Mouse (Mus musculus): ENCODE measurements around the gene Nup93. TPM values are rescaled to one million over a fixed set of nuclear protein-coding genes. Genes with fewer than 3 reads are reported as not detected.

Nup93 gene
- total and polyA plus RNA-seq, 3 experiments = 6.0 to 42.5 (median 39.9) TPM

DNA sequence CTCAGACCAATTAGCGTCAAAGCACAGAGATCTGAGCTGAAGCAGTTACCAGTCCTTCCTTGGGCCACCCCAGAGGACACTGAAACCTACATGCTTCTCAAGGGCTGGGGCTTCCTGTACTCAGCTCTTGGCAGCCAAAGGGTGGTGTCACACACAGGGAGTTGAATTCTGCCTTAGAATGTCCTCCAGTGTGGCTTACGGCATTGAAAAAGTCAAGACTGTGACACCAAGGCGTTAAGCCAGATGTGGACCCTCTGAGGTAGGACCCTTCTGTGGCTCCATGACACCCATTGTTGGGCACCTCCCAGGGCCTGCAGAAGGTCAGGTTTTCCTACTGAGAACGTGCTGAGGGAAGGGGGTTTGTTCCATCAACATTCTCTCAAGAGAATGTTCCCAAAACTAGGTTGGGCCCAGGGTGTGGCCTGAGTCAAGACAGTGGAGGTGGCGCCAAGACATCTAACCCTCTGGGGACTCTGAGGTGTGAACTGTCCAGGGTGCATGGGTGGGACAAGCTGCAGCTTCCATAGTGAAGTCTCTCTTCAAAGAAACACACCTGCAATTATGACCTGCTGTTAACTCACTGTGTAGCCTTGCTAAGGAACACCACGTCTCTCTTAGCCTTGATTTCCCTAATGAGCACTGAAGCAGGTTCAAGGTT is 147.5 kb downstream of the Nup93 start:
- ATAC-seq (ENCODE audit: extremely low read depth, insufficient number of reproducible peaks, low FRiP score, poor library complexity, severe bottlenecking) = no peak
- no peak overlapping the region for H3K4me3 ChIP-seq (ENCODE audit: low read depth, low read length)
- H3K9me3 ChIP-seq (replicated peaks) = no peaks in the 10 kb centered on the region
- TF ChIP-seq TAL1 (conservative IDR thresholded peaks at IDR 0.05; ENCODE audit: low read depth, low read length) = no peak
- TF ChIP-seq GATA2 (IDR thresholded peaks at IDR 0.05; ENCODE audit: borderline replicate concordance, low read depth, low read length) = no peak
- no peak for TF ChIP-seq CTCF (IDR thresholded peaks at IDR 0.05; ENCODE audit: low read depth, low read length)
- DNase-seq (ENCODE audit: low spot score) = no peak
- peaks cover 26% of the 10 kb centered on the region for H3K27me3 ChIP-seq (ENCODE audit: insufficient read depth, low read length)
- no peaks in the 10 kb centered on the region for H3K36me3 ChIP-seq (replicated peaks)
- no peaks in the 10 kb centered on the region for H3K4me1 ChIP-seq (ENCODE audit: insufficient read depth, low read depth, low read length)

DNA sequence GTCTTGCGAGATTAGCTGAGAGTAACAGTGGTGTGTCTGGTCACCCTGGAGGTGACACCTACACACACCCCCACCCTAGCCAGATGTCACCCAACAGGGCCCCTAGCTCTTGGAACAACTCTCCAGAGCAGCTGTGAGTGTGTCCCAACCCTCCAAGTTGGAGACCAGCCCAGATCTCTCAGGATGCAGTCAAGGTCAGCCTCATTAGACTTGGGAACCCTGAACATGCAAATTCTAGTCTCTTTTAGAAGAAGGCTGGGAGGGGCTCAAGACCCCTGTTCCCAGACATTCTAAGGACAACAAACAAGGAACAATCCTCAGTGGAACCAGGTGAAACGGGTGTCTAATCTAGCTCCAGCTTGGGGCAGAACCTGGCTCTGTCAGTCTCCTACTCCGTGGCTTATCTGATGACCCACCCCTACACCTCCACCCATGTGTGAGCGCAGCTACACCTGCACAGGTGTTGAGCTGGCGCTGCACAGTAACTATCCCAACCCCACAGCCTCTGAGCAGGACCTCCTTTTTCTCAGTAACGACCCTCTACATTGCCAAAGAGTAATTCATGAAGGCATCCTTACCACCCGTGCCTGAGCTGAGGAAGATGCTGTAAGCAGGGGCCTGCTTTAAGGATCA is 148.4 kb downstream of the Nup93 start:
- DNase-seq (ENCODE audit: low spot score) (no peak), ATAC-seq (ENCODE audit: extremely low read depth, insufficient number of reproducible peaks, low FRiP score, poor library complexity, severe bottlenecking) (no peak)
- TF ChIP-seq GATA1 (IDR thresholded peaks at IDR 0.05; ENCODE audit: borderline replicate concordance, low read length) (no peak), CTCF (IDR thresholded peaks at IDR 0.05; ENCODE audit: low read depth, low read length) (no peak), POLR2AphosphoS5 (IDR thresholded peaks at IDR 0.05; ENCODE audit: insufficient replicate concordance, low read depth, low read length) (no peak), TAL1 (conservative IDR thresholded peaks at IDR 0.05; ENCODE audit: low read depth, low read length) (no peak), GATA2 (IDR thresholded peaks at IDR 0.05; ENCODE audit: borderline replicate concordance, low read depth, low read length) (no peak)
- Histone ChIP-seq H3K4me1 (ENCODE audit: insufficient read depth, low read depth, low read length) (no peaks in the 10 kb centered on the region), H3K27me3 (ENCODE audit: insufficient read depth, low read length) (peaks cover 20% of the 10 kb centered on the region), H3K36me3 (replicated peaks) (no peaks in the 10 kb centered on the region), H3K9me3 (replicated peaks) (no peaks in the 10 kb centered on the region), H3K4me3 (ENCODE audit: low read depth, low read length) (no peak overlapping the region)

DNA sequence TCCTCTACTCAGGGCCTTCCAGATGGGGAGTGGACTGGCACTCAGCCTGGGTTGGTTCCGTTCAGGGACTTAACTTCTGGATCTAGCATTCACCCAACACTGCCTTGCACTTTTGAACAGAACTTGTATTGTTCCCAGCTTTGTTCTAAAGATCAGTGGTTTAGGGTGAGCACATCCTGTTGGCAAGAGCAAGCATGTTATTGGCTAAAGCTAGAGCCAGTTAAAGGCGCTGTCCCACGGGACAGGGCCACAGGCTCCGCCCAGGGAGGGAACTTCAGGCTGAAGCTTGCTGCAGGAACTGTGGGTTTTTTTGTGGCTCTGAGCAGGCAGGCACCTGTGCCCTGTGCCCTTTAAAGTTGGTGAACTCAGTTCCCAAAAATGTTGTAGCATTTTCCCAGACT is 148.9 kb downstream of the Nup93 start:
- ATAC-seq (ENCODE audit: extremely low read depth, insufficient number of reproducible peaks, low FRiP score, poor library complexity, severe bottlenecking) (no peak), DNase-seq (ENCODE audit: low spot score) (no peak)
- Histone ChIP-seq H3K4me1 (ENCODE audit: insufficient read depth, low read depth, low read length) (no peaks in the 10 kb centered on the region), H3K36me3 (replicated peaks) (no peaks in the 10 kb centered on the region), H3K4me3 (ENCODE audit: low read depth, low read length) (no peak overlapping the region), H3K9me3 (replicated peaks) (no peaks in the 10 kb centered on the region), H3K27me3 (ENCODE audit: insufficient read depth, low read length) (peaks cover 19% of the 10 kb centered on the region)
- no peak for TF ChIP-seq TAL1 (conservative IDR thresholded peaks at IDR 0.05; ENCODE audit: low read depth, low read length)
- no peak for TF ChIP-seq GATA2 (IDR thresholded peaks at IDR 0.05; ENCODE audit: borderline replicate concordance, low read depth, low read length)
- TF ChIP-seq CTCF (IDR thresholded peaks at IDR 0.05; ENCODE audit: low read depth, low read length) = no peak
- no peak for TF ChIP-seq POLR2AphosphoS5 (IDR thresholded peaks at IDR 0.05; ENCODE audit: insufficient replicate concordance, low read depth, low read length)
- no peak for TF ChIP-seq GATA1 (IDR thresholded peaks at IDR 0.05; ENCODE audit: borderline replicate concordance, low read length)

DNA sequence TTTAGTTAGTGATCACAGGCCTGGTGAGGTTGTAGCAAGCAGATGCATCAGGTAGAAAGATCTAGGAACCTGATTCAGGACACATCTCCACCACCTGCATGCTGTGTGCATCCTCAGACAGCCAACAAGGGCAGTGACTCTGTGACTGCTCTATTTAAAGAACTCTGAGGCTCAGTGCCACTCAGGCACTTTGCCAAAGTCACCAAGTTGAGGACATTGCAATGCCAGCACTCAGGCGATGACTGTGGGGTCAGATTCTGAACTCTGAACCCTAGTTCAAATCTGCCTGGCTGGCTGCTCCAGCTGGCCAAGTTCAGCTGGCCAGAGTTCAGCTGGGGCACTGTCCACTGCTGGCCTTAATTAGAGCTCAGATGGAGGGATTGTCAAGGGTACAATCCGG is 149.5 kb downstream of the Nup93 start:
- Histone ChIP-seq H3K27me3 (ENCODE audit: insufficient read depth, low read length) (peaks cover 13% of the 10 kb centered on the region), H3K4me3 (ENCODE audit: low read depth, low read length) (no peak overlapping the region), H3K4me1 (ENCODE audit: insufficient read depth, low read depth, low read length) (no peaks in the 10 kb centered on the region), H3K9me3 (replicated peaks) (no peaks in the 10 kb centered on the region), H3K36me3 (replicated peaks) (no peaks in the 10 kb centered on the region)
- DNase-seq (ENCODE audit: low spot score) = no peak
- no peak for ATAC-seq (ENCODE audit: extremely low read depth, insufficient number of reproducible peaks, low FRiP score, poor library complexity, severe bottlenecking)
- no peak for TF ChIP-seq GATA1 (IDR thresholded peaks at IDR 0.05; ENCODE audit: borderline replicate concordance, low read length)
- no peak for TF ChIP-seq TAL1 (conservative IDR thresholded peaks at IDR 0.05; ENCODE audit: low read depth, low read length)
- no peak for TF ChIP-seq CTCF (IDR thresholded peaks at IDR 0.05; ENCODE audit: low read depth, low read length)
- no peak for TF ChIP-seq POLR2AphosphoS5 (IDR thresholded peaks at IDR 0.05; ENCODE audit: insufficient replicate concordance, low read depth, low read length)
- TF ChIP-seq GATA2 (IDR thresholded peaks at IDR 0.05; ENCODE audit: borderline replicate concordance, low read depth, low read length) = no peak

DNA sequence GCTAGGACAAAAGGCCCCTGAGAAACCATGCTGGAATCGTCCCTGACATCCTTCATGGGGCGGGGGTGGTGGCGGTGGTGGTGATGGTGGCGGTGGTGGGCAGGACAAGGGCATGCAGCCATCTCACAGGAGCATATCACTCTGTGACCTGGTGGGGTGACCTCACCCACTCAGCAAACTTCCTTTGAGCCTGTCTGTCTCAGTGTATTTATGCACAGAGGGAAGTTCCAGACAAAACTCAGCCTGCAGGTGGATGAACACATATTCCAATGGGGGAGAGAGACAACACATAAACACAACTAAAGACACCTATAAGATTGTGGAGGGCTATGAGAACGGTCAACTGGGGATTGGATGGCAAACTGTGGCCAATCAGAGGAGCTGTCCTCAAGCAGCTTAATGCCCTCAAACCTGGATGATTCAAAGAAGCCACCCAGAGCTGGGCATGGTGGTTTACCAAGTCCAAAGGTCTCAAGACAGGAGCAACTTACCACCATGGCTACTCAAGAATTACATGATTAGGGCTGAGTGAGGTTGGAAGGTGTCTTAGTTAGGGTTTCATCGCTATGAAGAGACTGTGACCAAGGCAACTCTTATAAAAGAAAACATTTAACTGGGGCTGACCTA is 150.4 kb downstream of the Nup93 start:
- no peak for DNase-seq (ENCODE audit: low spot score)
- Histone ChIP-seq H3K4me1 (ENCODE audit: insufficient read depth, low read depth, low read length) (no peaks in the 10 kb centered on the region), H3K9me3 (replicated peaks) (no peaks in the 10 kb centered on the region), H3K36me3 (replicated peaks) (no peaks in the 10 kb centered on the region), H3K27me3 (ENCODE audit: insufficient read depth, low read length) (peaks cover 12% of the 10 kb centered on the region), H3K4me3 (ENCODE audit: low read depth, low read length) (no peak overlapping the region)
- no peak for ATAC-seq (ENCODE audit: extremely low read depth, insufficient number of reproducible peaks, low FRiP score, poor library complexity, severe bottlenecking)
- no peak for TF ChIP-seq CTCF (IDR thresholded peaks at IDR 0.05; ENCODE audit: low read depth, low read length)
- TF ChIP-seq TAL1 (conservative IDR thresholded peaks at IDR 0.05; ENCODE audit: low read depth, low read length) = no peak

DNA sequence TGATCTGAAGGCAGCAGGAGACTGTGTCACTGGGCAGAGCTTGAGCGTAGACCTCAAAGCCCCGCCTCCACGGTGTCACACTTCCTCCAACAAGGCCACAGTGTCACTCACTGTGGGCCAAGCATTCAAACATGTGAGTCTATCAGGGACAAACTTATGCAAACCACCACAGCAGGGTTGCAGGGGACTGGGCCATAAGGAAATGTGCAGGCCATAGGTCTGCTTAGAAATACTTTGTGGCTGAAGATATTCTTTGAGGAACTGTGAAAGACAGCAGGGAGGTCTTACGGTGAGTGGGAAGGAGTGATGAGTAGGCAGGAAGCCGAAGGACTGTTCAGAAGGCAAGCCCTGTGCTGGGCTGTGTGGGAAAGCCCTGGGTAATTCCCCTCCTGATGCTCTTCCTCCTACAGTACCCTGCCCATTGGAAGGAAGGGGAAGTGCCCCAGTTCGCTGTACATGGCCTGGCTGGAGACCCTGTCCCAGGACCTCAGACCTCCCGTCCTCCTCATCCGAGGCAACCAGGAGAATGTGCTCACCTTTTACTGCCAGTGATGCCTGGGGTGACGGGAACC is 151.1 kb downstream of the Nup93 start:
- H3K36me3 ChIP-seq (replicated peaks) = no peaks in the 10 kb centered on the region
- no peak for TF ChIP-seq TAL1 (conservative IDR thresholded peaks at IDR 0.05; ENCODE audit: low read depth, low read length)
- no peak for TF ChIP-seq GATA1 (IDR thresholded peaks at IDR 0.05; ENCODE audit: borderline replicate concordance, low read length)
- TF ChIP-seq GATA2 (IDR thresholded peaks at IDR 0.05; ENCODE audit: borderline replicate concordance, low read depth, low read length) = no peak
- no peak for TF ChIP-seq POLR2AphosphoS5 (IDR thresholded peaks at IDR 0.05; ENCODE audit: insufficient replicate concordance, low read depth, low read length)
- no peak for TF ChIP-seq CTCF (IDR thresholded peaks at IDR 0.05; ENCODE audit: low read depth, low read length)
- H3K4me1 ChIP-seq (ENCODE audit: insufficient read depth, low read depth, low read length) = no peaks in the 10 kb centered on the region
- H3K9me3 ChIP-seq (replicated peaks) = no peaks in the 10 kb centered on the region
- DNase-seq (ENCODE audit: low spot score) (no peak), ATAC-seq (ENCODE audit: extremely low read depth, insufficient number of reproducible peaks, low FRiP score, poor library complexity, severe bottlenecking) (no peak)
- peaks cover 14% of the 10 kb centered on the region for H3K27me3 ChIP-seq (ENCODE audit: insufficient read depth, low read length)
- no peak overlapping the region for H3K4me3 ChIP-seq (ENCODE audit: low read depth, low read length)

Other genes starting within 250 kb of the Nup93 start
- gene Amfr, start 201.7 kb upstream of the Nup93 start, total RNA-seq (2014; fragmentation: Nextera tagmentation) = 35.7 and 65.9 TPM in 2 replicates
- 108 and 123 TPM in 2 replicates for gene Amfr, start 201.7 kb upstream of the Nup93 start, total RNA-seq (2017)
- gene Amfr, start 201.7 kb upstream of the Nup93 start, polyA plus RNA-seq (2012) = 20.7 and 26.1 TPM in 2 replicates
- gene Nudt21, start 177.5 kb upstream of the Nup93 start, total RNA-seq (2014; fragmentation: Nextera tagmentation) = 33.2 and 48.8 TPM in 2 replicates
- gene Nudt21, start 177.5 kb upstream of the Nup93 start, total RNA-seq (2017) = 157 and 165 TPM in 2 replicates
- gene Nudt21, start 177.5 kb upstream of the Nup93 start, polyA plus RNA-seq (2012) = 470 and 611 TPM in 2 replicates
- 23.9 and 31.9 TPM in 2 replicates for gene Ogfod1, start 177.4 kb upstream of the Nup93 start, total RNA-seq (2014; fragmentation: Nextera tagmentation)
- 9.8 and 11.7 TPM in 2 replicates for gene Ogfod1, start 177.4 kb upstream of the Nup93 start, total RNA-seq (2017)
- gene Ogfod1, start 177.4 kb upstream of the Nup93 start, polyA plus RNA-seq (2012) = 7.3 and 9.5 TPM in 2 replicates
- 26.6 and 30.4 TPM in 2 replicates for gene Bbs2, start 115.6 kb upstream of the Nup93 start, total RNA-seq (2014; fragmentation: Nextera tagmentation)
- 11.6 and 13.4 TPM in 2 replicates for gene Bbs2, start 115.6 kb upstream of the Nup93 start, total RNA-seq (2017)
- 3.1 and 3.7 TPM in 2 replicates for gene Bbs2, start 115.6 kb upstream of the Nup93 start, polyA plus RNA-seq (2012)
- gene Mt4, start 77.4 kb upstream of the Nup93 start, total RNA-seq (2014; fragmentation: Nextera tagmentation) = not detected in 2 replicates
- not detected in 2 replicates for gene Mt4, start 77.4 kb upstream of the Nup93 start, total RNA-seq (2017)
- not detected in 2 replicates for gene Mt4, start 77.4 kb upstream of the Nup93 start, polyA plus RNA-seq (2012)
- gene Mt3, start 62.0 kb upstream of the Nup93 start, total RNA-seq (2014; fragmentation: Nextera tagmentation) = not detected in 2 replicates
- gene Mt3, start 62.0 kb upstream of the Nup93 start, total RNA-seq (2017) = not detected in 2 replicates
- gene Mt3, start 62.0 kb upstream of the Nup93 start, polyA plus RNA-seq (2012) = not detected in 2 replicates
- 541 and 661 TPM in 2 replicates for gene Mt2, start 41.9 kb upstream of the Nup93 start, total RNA-seq (2014; fragmentation: Nextera tagmentation)
- 2,059 and 2,753 TPM in 2 replicates for gene Mt2, start 41.9 kb upstream of the Nup93 start, total RNA-seq (2017)
- 6,726 and 9,419 TPM in 2 replicates for gene Mt2, start 41.9 kb upstream of the Nup93 start, polyA plus RNA-seq (2012)
- gene Mt1, start 35.5 kb upstream of the Nup93 start, total RNA-seq (2014; fragmentation: Nextera tagmentation) = 1,659 and 2,059 TPM in 2 replicates
- 5,034 and 5,354 TPM in 2 replicates for gene Mt1, start 35.5 kb upstream of the Nup93 start, total RNA-seq (2017)
- 1,198 and 3,016 TPM in 2 replicates for gene Mt1, start 35.5 kb upstream of the Nup93 start, polyA plus RNA-seq (2012)
- not detected in 2 replicates for gene Slc12a3, start 114.6 kb downstream of the Nup93 start, total RNA-seq (2014; fragmentation: Nextera tagmentation)
- gene Slc12a3, start 114.6 kb downstream of the Nup93 start, total RNA-seq (2017) = 0.17 and 0.44 TPM in 2 replicates
- not detected in 2 replicates for gene Slc12a3, start 114.6 kb downstream of the Nup93 start, polyA plus RNA-seq (2012)
- gene Herpud1, start 171.9 kb downstream of the Nup93 start, total RNA-seq (2014; fragmentation: Nextera tagmentation) = 51.7 and 54.7 TPM in 2 replicates
- gene Herpud1, start 171.9 kb downstream of the Nup93 start, total RNA-seq (2017) = 59.5 and 68.4 TPM in 2 replicates
- gene Herpud1, start 171.9 kb downstream of the Nup93 start, polyA plus RNA-seq (2012) = 46.6 and 63.0 TPM in 2 replicates
- gene Nlrc5, start 219.8 kb downstream of the Nup93 start, total RNA-seq (2014; fragmentation: Nextera tagmentation) = not detected in 2 replicates
- 0.81 and 1.2 TPM in 2 replicates for gene Nlrc5, start 219.8 kb downstream of the Nup93 start, total RNA-seq (2017)
- 0.02 TPM in 1 of 2 replicates, not detected in the other for gene Nlrc5, start 219.8 kb downstream of the Nup93 start, polyA plus RNA-seq (2012)

All from G1E (cell line).